Mouse (Mus musculus): ENCODE data around the gene Ntm.

Ntm gene

GRCm38 (mm10) chr9:29962978-29963377 is at the start of gene Ntm:
Gene Ntm, minus strand, starts transcription at chr9:29963141.
- no peak for DNase-seq

DNA sequence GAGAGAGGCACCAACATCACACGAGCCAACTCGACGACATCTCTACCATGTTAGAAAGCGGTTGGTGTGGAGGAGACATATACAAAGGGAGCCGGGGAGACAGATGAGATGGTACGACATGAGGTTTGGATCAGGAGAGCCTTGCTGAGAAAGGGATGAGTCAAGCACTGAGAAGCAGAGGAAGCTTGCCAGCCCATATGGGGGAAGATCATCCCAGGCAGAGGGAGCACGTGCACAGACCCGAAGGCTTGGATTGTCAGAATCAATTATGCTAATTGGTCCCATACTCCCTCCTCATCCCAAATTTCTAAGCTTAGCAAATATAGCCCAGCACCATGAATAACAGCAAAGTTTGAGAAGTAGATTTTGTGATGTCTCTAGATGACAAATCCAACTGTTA is 42.8 kb upstream of the Ntm start:
- no peak for DNase-seq

GRCm38 (mm10) chr9:30003612-30004011 is 40.7 kb upstream of the Ntm start:
- no peak for DNase-seq

DNA sequence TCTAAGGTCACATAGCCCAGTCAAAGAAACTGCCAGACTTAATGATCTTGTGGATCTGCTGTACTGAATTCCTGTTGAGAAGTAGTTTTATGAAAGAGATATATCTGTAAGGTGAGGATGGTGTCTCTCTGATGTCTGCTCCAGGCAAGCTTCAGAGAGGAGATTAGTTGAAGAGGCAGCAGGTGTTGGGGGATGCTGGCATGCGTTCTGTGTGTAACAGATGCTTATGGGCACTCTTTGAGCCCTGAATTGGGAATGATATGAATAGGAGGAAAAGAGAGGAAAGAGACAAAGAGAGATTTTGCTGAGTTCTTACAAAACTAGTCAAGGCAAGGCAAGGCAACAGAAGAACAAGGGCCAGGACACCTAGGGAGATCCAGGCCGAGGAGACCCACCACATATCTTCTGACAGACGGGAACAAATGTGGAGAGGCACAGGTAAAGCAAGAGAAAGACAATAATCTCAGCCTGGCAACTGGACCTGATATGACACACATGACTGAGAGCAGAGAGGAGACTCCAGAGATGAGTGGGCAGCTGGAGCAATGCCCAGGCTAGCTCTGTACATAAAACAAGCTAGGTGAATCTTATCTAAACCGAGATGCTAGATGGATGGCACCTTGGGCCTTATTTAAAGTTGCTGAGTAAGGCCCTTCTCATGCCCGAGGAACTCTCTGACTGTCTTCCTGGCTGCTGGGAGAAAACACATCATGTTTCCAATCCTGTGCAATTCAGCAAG is 18.4 kb upstream of the Ntm start:
- no peak for DNase-seq

GRCm38 (mm10) chr9:29961954-29962867 is 730 bp downstream of the Ntm start:
- DNase-seq, result no peak

DNA sequence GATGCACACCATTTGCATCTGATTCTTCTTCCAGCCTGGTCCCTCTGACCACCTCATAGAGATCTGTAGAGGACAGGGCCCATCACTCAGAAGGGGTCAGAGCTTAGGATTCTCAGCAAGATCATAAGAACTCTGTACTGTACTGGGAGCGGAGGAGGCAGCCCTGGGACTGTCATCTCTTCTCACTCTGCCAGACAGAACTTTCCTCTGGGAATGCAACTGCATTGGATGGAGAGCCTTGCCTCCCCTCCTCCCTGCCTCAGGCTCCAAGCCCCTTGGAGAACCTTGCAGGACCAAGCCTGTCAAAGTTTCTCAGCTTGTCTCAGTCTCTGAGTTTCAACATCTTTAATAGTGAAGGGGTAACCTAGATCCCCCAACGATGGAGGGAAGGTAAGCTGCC is 1.4 kb downstream of the Ntm start:
- DNase-seq, result no peak

GRCm38 (mm10) chr9:29960741-29961140 is 2.2 kb downstream of the Ntm start:
- DNase-seq, result no peak

DNA sequence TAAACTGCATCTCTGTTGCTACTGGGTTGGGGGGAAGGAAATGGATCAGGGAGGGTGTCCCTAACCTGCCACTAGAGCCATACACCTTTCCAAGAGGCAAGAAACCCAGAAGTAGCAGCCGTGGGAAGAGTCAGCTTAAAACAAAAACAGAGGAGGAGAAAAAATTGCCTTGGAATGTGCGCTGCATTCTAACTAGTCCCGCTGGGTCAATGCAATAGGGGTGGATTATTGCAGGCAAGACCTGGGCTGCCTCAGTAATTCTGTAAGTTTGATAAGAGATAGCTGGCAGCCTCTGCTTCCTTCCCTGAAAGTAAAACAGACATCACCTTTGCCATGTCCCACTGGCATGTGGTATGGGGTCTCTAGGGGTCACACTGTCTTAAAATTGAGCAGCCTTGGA is 2.7 kb downstream of the Ntm start:
- DNase-seq, result no peak

- DNase-seq, result no peak
Observed at GRCm38 (mm10) chr9:29956936-29957335, 6.0 kb downstream of the Ntm start.

DNA sequence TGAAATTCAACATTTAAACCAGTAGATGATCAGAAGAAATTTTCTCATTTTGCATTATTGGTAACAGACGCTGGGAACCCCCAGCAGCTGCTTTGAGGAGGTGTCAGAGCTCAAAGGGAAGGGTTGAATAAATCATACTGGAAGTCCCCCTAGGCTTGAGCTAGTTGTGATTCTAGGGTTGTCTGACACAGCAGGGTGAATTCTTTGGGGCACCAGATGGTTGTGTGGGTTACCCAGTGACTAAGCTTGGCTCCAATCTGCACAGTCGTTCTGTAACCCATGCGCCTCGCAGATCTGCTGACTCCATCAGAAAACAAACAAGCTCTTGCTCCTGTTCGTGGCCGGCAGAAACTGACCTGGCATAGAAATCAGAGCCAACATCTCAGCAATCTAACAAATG is 8.9 kb downstream of the Ntm start:
- DNase-seq, result no peak

- DNase-seq, result no peak
Observed at GRCm38 (mm10) chr9:29949041-29949440, 13.9 kb downstream of the Ntm start.

- no peak for DNase-seq
Observed at GRCm38 (mm10) chr9:29943209-29944070, 19.5 kb downstream of the Ntm start.

- no peak for DNase-seq
Observed at GRCm38 (mm10) chr9:29942183-29942952, 20.6 kb downstream of the Ntm start.

DNA sequence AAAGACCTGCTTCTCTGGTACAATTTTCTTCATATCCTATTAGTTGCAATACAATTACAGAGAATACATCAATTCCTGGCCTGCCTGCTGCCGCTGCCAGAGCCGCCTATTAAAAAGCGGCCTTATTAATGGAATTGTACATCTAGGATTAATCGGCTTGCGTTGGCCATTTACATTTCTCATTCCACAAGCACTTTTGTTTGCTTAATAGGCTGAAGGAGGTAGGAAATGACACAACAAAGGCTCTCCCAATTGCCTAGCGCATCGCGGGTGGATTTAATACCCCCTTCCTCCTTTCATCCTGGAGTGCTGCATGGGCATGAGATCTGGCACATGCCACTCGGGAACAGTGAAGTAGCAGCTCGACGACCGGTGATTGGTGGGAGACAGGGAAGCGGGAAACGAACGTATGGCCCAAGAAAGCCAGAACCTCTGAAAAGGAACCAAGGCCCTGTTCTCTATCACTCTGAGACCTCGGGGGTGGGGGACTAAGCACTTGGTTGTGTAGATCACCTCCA is 23.4 kb downstream of the Ntm start:
- DNase-seq, result no peak

GRCm38 (mm10) chr9:29928796-29929195 is 34.1 kb downstream of the Ntm start:
- DNase-seq, result no peak

- no peak for DNase-seq
Observed at GRCm38 (mm10) chr9:29925382-29925781, 37.6 kb downstream of the Ntm start.

DNA sequence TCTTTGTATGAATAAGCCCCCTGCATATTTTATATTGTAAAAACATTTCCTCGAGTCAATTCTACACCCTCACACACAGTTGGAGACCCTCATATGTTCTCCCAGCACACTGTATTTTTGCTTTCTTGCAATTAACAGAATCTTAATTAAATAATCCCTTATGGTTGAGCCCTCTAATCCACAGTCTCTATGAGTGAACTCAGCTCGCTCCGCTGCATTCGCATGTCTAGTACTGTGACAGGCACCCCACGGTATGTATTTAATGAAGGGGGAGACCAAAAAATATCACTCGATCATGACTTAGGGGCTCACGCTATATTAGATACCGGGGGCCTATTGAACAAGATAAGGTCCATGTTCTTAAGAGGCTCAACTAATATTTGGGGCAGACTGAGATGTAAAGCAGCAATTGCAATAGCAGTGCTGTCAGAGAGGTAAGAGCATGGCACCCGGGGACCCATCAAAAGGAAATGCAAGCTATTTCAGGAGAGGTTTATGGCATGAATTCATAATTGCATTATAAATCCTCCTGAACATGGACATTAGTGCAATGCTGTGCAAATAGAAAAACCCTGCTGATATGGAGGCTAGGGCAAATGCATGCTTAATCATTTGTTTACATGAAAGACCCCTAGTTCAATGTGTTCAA is 64.4 kb downstream of the Ntm start:
- DNase-seq, result no peak

GRCm38 (mm10) chr9:29897448-29897847 is 65.5 kb downstream of the Ntm start:
- no peak for DNase-seq

DNA sequence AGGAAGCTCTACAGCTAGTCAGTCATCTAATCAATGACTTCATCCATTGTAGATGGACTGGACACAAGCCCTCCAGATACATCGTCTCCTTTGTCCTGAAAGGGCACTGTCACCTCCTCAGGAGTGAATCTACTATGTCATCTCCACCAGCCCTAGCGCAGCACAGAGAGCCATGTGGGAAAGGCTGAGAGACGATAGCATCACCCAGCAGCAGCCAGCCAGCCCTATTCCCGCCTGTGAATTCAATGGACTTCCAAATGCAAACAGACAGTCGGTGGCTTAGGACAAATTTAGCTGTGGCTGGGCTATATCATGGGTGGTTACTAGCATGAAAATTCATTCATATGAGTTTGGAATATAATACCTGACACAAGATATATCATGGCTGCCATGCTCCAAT is 70.1 kb downstream of the Ntm start:
- no peak for DNase-seq

GRCm38 (mm10) chr9:29888712-29889111 is 74.2 kb downstream of the Ntm start:
- DNase-seq, result no peak

DNA sequence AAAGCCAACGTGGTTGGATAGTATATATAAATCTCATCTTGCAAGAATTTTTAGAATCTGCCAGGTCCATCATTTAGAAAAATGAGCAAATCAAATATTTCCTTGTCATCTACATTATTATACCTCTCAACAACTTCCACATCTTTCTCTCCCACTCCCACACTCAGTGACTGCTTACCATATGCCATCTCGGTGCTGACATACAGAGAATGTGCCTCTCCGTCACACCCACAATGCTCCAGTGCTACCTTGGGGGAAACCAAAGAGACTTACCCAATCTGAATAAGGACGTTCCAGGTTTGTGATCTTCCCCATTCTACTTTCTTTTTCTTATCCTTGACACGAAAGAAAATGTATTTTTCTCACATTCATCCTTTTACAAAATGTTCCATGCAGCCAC is 75.0 kb downstream of the Ntm start:
- no peak for DNase-seq

DNA sequence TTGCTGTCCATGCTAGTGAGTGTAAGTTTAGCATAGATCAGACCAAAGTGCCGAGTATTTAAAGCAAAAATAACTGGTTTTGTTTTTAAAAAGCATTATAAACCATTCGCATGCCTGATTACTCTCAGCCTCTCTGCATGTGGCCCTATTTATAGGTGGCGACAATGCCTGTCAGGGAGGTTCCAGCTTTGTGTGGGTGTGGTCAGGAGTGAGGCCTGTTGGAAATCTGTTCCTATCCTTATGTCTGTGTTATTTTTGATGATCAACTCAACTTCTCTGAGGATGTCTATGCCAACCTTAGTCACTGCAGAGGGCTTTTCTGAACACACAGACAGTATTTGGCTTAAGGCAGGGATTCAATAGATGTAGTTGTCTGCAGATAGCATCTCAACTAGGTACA is 78.9 kb downstream of the Ntm start:
- DNase-seq, result no peak

Data from thymus, adult 18-20 months (tissue).